Mouse (Mus musculus) intestine, embryonic 14.5 days (tissue): Measurements from ENCODE around the gene Mybpc2. TPM values are rescaled to one million over a fixed set of nuclear protein-coding genes. Genes with fewer than 3 reads are reported as not detected.

Experiments used
- ATAC-seq: fragments of 200-750 bp; cut with Nextera tagmentation; replicated peaks from 2 replicates; pipeline ENCODE4 v1.8.0; 2017; ENCODE audit warnings: low read depth, moderate number of reproducible peaks, moderate TSS enrichment, moderate library complexity; ENCODE audit not compliant: low FRiP score, low TSS enrichment
- DNase-seq: peaks from one replicate; pipeline ENCODE4 v3.0.0-alpha.2; 2018; ENCODE audit warnings: low spot score
- H3K27ac ChIP-seq: fragments of 300-500 bp; sonication (generic); 2 replicates; pipeline ENCODE4 v1.5.1; 2014; ENCODE audit warnings: low read depth, mild to moderate bottlenecking, control low read depth
- H3K27me3 ChIP-seq: fragments of 300-500 bp; sonication (generic); replicated peaks from 2 replicates; pipeline ENCODE4 v1.6.1; 2014; ENCODE audit warnings: low read length, control low read depth; ENCODE audit not compliant: control insufficient read depth, insufficient read depth
- H3K36me3 ChIP-seq: fragments of 300-500 bp; sonication (generic); 2 replicates; pipeline ENCODE4 v1.6.1; 2014; ENCODE audit warnings: low read length, control low read depth; ENCODE audit not compliant: control insufficient read depth, insufficient read depth
- H3K4me1 ChIP-seq: fragments of 300-500 bp; sonication (generic); replicated peaks from 2 replicates; pipeline ENCODE4 v1.6.1; 2014; ENCODE audit warnings: low read length, control low read depth, mixed read lengths; ENCODE audit not compliant: control insufficient read depth, insufficient read depth
- H3K4me2 ChIP-seq: fragments of 300-500 bp; sonication (generic); 2 replicates; pipeline ENCODE4 v1.6.1; 2014; ENCODE audit warnings: low read length
- H3K4me3 ChIP-seq: fragments of 300-500 bp; sonication (generic); 2 replicates; pipeline ENCODE4 v1.5.1; 2014; ENCODE audit warnings: low read depth, low read length, control low read depth, mixed read lengths
- H3K9ac ChIP-seq: fragments of 300-500 bp; sonication (generic); 2 replicates; pipeline ENCODE4 v1.6.1; 2014; ENCODE audit warnings: mild to moderate bottlenecking, low read length
- H3K9me3 ChIP-seq: fragments of 300-500 bp; sonication (generic); 2 replicates; pipeline ENCODE4 v1.6.1; 2016; ENCODE audit warnings: low read length, control low read depth; ENCODE audit not compliant: control insufficient read depth
- WGBS: fragments of 180-500 bp; shearing (Covaris S2); extraction: QIAGEN DNeasy Blood & Tissue Kit; methylation state at CpG from one replicate; pipeline ENCODE4 v1.1.7; 2014; 5-methylcytosine and 5-hydroxymethylcytosine counted together
- polyA plus RNA-seq: library from polyadenylated mRNA; unstranded; fragments of >200 nt; fragmentation: Nextera tagmentation; extraction: Ambion mirVana; gene quantifications from 2 replicates; pipeline ENCODE4 v1.2.1, GENCODE M21; 2014

The Mybpc2 gene
- polyA plus RNA-seq, 1 experiment from 2014 or later, result 0.32 TPM

DNA sequence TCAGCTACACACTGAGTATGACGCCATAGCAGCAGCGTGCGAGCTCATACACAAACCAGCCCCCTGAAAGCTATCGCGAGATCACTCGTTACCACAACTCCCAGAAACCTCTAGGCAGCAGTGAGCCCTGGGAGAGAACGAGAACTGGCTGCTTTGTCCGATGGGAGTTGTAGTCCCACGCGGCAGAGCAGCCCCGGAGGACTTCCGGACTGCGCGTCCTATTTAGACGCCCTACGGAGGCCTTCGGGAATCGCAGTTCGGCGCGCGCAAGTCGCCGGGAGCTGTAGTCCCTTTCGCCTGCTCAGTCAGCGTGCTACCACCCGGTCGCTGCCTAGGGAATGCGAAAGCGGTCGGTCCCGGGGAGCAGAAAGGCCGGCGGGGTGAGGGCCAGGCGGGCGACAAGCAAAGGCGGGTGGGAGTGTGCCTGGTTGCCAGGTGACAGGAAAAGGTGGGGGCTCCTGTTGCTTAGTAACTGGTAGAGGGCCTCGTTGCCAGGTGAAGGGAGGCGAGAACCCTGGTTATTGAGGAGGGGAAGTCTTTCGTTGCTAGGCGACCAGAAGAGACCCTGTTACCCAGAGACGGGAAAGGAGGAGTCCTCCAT lies 56.5 kb downstream of the Mybpc2 start, which contains the start of gene Josd2:
TSS of gene Josd2 (plus strand) at position 170 of the 601 bp plus-strand sequence.
- Histone ChIP-seq H3K27ac (peak within 1 kb of the TSS; percentile 63; the same call in 1 of the 2 replicates), H3K36me3 (no peaks in the 10 kb centered on the region), H3K9me3 (no peaks in the 10 kb centered on the region), H3K9ac (peak within 1 kb of the TSS; percentile 65), H3K4me2 (peak within 1 kb of the TSS; percentile 73), H3K27me3 (peaks cover 19% of the 10 kb centered on the region), H3K4me1 (peaks cover 8% of the 10 kb centered on the region), H3K4me3 (peak within 1 kb of the TSS; percentile 70)
- under 1% methylated on average over 42 of the region's 42 CpGs for WGBS
- ATAC-seq (peak; percentile 93), DNase-seq (peak; percentile 92)

DNA sequence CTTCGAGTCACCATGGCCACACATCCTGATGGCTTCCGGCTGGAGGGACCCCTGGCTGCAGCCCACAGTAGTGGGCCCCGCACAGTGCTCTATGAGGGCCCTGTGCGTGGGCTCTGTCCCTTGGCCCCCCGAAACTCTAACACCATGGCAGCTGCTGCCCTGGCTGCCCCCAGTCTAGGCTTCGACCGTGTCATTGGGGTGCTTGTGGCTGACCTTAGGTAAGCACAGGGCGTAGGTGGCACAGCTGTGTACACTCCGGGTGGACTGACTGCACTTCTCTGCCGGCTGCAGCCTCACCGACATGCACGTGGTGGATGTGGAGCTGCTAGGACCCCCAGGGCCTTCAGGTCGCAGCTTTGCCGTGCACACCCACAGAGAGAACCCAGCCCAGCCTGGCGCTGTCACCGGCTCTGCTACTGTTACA lies 57.6 kb downstream of the Mybpc2 start:
- H3K4me3 ChIP-seq, result no peak overlapping the region
- no peaks in the 10 kb centered on the region for H3K36me3 ChIP-seq
- H3K27me3 ChIP-seq, result peaks cover 29% of the 10 kb centered on the region
- H3K9ac ChIP-seq, result no peak overlapping the region
- no peaks in the 10 kb centered on the region for H3K9me3 ChIP-seq
- H3K4me2 ChIP-seq, result no peak overlapping the region
- no peak for DNase-seq
- no peak overlapping the region for H3K27ac ChIP-seq
- 90% methylated on average over 16 of the region's 16 CpGs for WGBS
- no peak for ATAC-seq
- H3K4me1 ChIP-seq, result peaks cover 11% of the 10 kb centered on the region

DNA sequence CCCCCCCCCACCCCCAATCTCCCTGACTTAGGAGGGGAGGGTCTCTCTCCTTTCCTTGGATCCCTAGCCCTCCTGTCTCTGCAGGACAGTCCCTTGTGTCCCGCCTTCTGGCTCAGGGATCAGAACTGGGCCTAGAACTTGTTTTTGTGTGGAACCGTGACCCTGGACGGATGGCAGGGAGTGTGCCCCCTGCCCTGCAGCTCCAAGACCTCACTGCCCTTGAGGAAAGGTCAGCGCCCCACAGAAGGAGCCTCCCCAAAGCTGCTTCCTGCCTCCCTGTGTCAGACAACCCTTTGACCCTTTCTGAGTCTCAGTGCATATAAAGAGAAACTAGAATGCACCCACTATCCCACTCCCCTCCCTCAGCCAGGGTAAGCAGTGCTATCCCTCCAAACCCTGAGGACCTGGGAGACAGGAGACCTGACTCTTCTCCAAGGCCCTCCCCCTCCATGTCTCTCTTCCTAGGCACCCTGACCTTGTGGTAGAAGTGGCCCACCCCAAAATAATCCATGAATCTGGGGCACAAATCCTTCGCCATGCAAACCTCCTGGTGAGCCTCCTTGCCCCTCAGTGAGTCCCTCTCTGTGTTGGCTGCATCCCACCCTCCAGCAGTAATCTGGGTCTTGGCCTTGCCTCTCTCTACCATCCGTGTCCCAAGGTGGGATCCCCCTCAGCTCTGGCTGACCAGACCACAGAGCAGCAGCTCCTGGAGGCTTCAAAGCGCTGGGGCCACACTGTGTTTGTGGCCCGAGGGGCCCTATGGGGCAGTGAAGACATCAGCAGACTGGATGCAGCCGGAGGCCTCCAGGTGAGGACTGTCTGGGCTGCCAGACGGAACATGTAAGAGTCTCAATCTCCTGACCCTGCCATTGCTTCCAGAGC lies 58.2 kb downstream of the Mybpc2 start:
- peaks cover 11% of the 10 kb centered on the region for H3K4me1 ChIP-seq
- H3K9me3 ChIP-seq, result no peaks in the 10 kb centered on the region
- H3K36me3 ChIP-seq, result no peaks in the 10 kb centered on the region
- DNase-seq (no peak), ATAC-seq (no peak)
- H3K27me3 ChIP-seq, result peaks cover 35% of the 10 kb centered on the region
- H3K27ac ChIP-seq, result no peak overlapping the region
- WGBS, result 75% methylated on average over 10 of the region's 10 CpGs
- no peak overlapping the region for H3K4me3 ChIP-seq
- no peak overlapping the region for H3K4me2 ChIP-seq
- no peak overlapping the region for H3K9ac ChIP-seq

DNA sequence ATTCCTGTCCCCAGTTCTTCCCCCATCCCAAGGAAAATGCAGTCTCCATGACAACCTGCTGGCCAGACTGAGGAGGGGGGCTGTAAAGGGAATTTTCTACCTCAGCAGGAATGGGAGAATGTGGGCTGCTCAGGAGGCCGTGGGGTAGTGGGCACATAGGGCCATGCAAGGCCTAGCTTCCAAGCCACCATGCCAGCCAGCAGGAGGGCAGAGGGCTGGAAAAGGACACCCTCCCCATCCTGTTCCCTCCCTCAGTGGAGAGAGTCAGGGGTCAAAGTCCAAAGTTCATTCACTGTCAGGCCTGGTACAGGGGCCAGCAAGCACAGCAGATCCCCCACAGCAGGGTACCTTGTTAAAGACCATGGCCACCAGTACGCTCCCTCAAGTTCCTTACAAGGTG lies 59.3 kb downstream of the Mybpc2 start, which contains the start of gene Aspdh:
TSS of gene Aspdh (plus strand) at position 281 of the 400 bp plus-strand sequence.
- Histone ChIP-seq H3K4me1 (peaks cover 11% of the 10 kb centered on the region), H3K27me3 (peaks cover 47% of the 10 kb centered on the region), H3K36me3 (no peaks in the 10 kb centered on the region), H3K27ac (no peak within 1 kb of the TSS), H3K4me2 (no peak within 1 kb of the TSS), H3K9me3 (no peaks in the 10 kb centered on the region), H3K4me3 (no peak within 1 kb of the TSS), H3K9ac (no peak within 1 kb of the TSS)
- no peak for DNase-seq
- 66% methylated on average over 2 of the region's 2 CpGs for WGBS
- no peak for ATAC-seq

DNA sequence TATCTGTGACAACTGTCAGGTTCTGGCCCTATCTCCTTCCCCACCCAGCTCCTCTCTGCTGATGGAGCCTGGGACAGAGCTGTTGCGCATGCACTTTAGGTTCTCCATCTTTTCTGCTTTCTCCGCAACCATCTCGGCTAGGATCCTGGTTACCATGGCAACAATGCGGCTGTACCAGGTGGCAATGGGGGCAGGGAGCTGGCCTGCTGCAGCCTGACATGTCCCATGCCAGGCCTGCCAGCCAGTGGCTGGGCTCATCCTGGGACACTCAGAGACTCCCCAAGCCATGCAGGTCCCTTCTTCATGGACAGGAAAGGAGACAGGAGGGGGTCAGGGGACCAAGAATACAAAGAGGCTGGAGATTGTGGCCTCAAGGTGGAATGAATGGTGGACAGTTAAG lies 59.9 kb downstream of the Mybpc2 start:
- DNase-seq (no peak), ATAC-seq (no peak)
- Histone ChIP-seq H3K4me3 (no peak overlapping the region), H3K4me2 (no peak overlapping the region), H3K27me3 (peaks cover 52% of the 10 kb centered on the region), H3K9ac (no peak overlapping the region), H3K36me3 (no peaks in the 10 kb centered on the region), H3K27ac (no peak overlapping the region), H3K9me3 (no peaks in the 10 kb centered on the region), H3K4me1 (peaks cover 11% of the 10 kb centered on the region)
- 26% methylated on average over 4 of the region's 4 CpGs for WGBS

DNA sequence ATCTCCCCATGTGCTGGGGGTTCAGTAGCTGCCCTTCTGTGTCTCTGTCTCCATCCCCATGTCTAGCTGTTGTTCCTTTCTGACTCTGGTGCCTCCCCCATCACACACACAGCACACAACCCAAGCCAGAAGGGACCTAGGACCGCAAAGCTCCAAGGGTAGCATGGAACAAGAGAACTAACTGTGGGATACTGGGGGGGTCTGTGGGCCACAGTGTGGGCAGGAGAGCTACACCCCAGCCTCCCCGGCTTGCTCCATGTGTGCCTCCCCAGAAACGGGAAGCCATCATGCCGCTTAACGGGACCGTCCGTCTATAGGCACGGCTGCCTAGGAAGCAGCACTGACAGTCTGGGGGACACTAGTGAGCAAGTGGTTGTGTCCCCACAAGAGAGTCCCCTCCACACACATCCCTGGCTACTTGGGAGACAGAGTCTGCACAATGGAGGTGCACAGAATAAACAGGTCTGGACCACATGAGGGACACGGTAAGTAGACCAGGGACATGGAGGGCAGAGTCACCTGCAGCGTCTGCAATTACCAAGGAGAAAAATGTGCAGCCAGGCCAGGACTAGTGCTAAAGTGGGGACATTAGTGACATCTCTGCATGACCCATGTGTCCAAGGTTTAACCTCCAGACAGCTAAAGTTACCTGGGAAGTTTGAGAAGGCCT lies 60.8 kb downstream of the Mybpc2 start:
- DNase-seq (no peak), ATAC-seq (no peak)
- 82% methylated on average over 10 of the region's 10 CpGs for WGBS
- H3K4me2 ChIP-seq, result no peak overlapping the region
- no peak overlapping the region for H3K9ac ChIP-seq
- H3K36me3 ChIP-seq, result no peaks in the 10 kb centered on the region
- peaks cover 8% of the 10 kb centered on the region for H3K4me1 ChIP-seq
- H3K4me3 ChIP-seq, result no peak overlapping the region
- peaks cover 57% of the 10 kb centered on the region for H3K27me3 ChIP-seq
- no peaks in the 10 kb centered on the region for H3K9me3 ChIP-seq
- H3K27ac ChIP-seq, result no peak overlapping the region

DNA sequence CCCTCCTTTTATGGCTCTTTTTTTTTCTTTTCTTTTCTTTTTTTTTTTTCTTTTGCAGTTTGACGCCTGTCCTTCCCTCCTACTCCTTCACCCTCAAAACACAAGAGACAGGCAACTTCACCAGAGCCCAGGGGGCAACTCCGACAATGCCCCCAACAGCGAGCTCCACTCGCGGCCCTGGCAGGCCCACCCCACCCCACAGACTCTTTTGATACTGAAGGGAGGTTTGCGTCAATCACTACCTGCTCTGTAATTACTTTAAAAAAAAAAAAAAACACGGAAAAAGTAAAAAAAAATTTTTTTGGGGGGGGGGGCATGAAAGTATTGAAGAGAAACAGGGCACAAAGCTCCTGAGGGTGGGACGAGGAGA lies 61.4 kb downstream of the Mybpc2 start:
- WGBS, result 25% methylated on average over 8 of the region's 8 CpGs
- no peak for ATAC-seq

GRCm38 (mm10) chr7:44462218-44463055 lies 62.0 kb downstream of the Mybpc2 start:
- Histone ChIP-seq H3K4me1 (0 out of 2 replicates have a peak, but pooled peaks cover 4% of the 10 kb centered on the region), H3K36me3 (no peaks in the 10 kb centered on the region), H3K9ac (no peak overlapping the region), H3K4me3 (peak overlapping the region; percentile 23), H3K9me3 (no peaks in the 10 kb centered on the region), H3K27me3 (peaks cover 57% of the 10 kb centered on the region), H3K4me2 (peak overlapping the region; percentile 44), H3K27ac (no peak overlapping the region)
- 14% methylated on average over 77 of the region's 77 CpGs for WGBS
- DNase-seq, result peak; percentile 77
- ATAC-seq, result no peak

More for the DNA sequence above, 61.4 kb downstream of the Mybpc2 start:
- H3K9ac ChIP-seq, result no peak overlapping the region
- peaks cover 57% of the 10 kb centered on the region for H3K27me3 ChIP-seq
- H3K27ac ChIP-seq, result no peak overlapping the region
- H3K36me3 ChIP-seq, result no peaks in the 10 kb centered on the region
- no peaks in the 10 kb centered on the region for H3K9me3 ChIP-seq
- H3K4me1 ChIP-seq, result 0 out of 2 replicates have a peak, but pooled peaks cover 4% of the 10 kb centered on the region
- H3K4me2 ChIP-seq, result peak overlapping the region; percentile 44; the same call in 1 of the 2 replicates
- DNase-seq, result no peak
- H3K4me3 ChIP-seq, result 0 out of 2 replicates have a peak overlapping the region, but pooled peaks have one; percentile 23
